In genomic region chr11:99574106-99574505, GRCm38 (mm10) we compare ENCODE assay signal across 9 mouse cellular contexts. TPM values are rescaled to one million over a fixed set of nuclear protein-coding genes. Genes with fewer than 3 reads are reported as not detected.
DNase-seq lines count a peak whose midpoint lies in the region; ATAC-seq and TF ChIP-seq lines count a peak whose summit lies in the region.
"Had no signal": no experiment of that assay in that cellular context is flagged by ENCODE, and none has a peak within 500 bp of the region (broad histone marks: within the 10 kb centered on the region; RNA-seq: fewer than 3 reads in every experiment).

No protein-coding gene starts in this region.

- no peaks in the 10 kb centered on the region for H3K36me3 ChIP-seq in embryonic facial prominence, embryonic 11.5 days (replicated peaks; ENCODE audit: control insufficient read depth, insufficient read depth, low read depth, low read length)
- no peaks in the 10 kb centered on the region for H3K36me3 ChIP-seq in heart, embryonic 12.5 days
- no peaks in the 10 kb centered on the region for H3K36me3 ChIP-seq in kidney, embryonic 16.5 days (ENCODE audit: insufficient read depth, low read length)
- H3K36me3 ChIP-seq in liver, embryonic 14.5 days (replicated peaks; ENCODE audit: control insufficient read depth, insufficient read depth, low read depth): no peaks in the 10 kb centered on the region
- H3K36me3 ChIP-seq in neural tube, embryonic 13.5 days: no peaks in the 10 kb centered on the region

- H3K27me3 ChIP-seq in embryonic facial prominence, embryonic 11.5 days (ENCODE audit: control insufficient read depth, insufficient read depth, low read length): no peaks in the 10 kb centered on the region
- no peaks in the 10 kb centered on the region for H3K27me3 ChIP-seq in heart, embryonic 12.5 days (replicated peaks)
- no peaks in the 10 kb centered on the region for H3K27me3 ChIP-seq in kidney, embryonic 16.5 days (ENCODE audit: insufficient read depth, low read length)
- no peaks in the 10 kb centered on the region for H3K27me3 ChIP-seq in liver, embryonic 14.5 days (ENCODE audit: control insufficient read depth, insufficient read depth, low read length)
- H3K27me3 ChIP-seq in neural tube, embryonic 13.5 days: no peaks in the 10 kb centered on the region

- DNase-seq in 416B (ENCODE audit: low read depth): peak; percentile 61
- peak; percentile 22 for DNase-seq in adrenal gland, adult 8-10 months
- DNase-seq in embryonic facial prominence, embryonic 11.5 days (ENCODE audit: low spot score): peak; percentile 89
- DNase-seq in liver, embryonic 14.5 days (ENCODE audit: low read depth in 3 of 3, low spot score in 3 of 3): peak in 2 of 3 experiments; percentile 3 to 7
- peak; percentile 68 for DNase-seq in testis, postnatal 14 days (ENCODE audit: low spot score)

- peak; percentile 81 for TF ChIP-seq CTCF in liver, embryonic 14.5 days (IDR thresholded peaks at IDR 0.05; ENCODE audit: low read depth)

- H3K4me3 ChIP-seq in embryonic facial prominence, embryonic 11.5 days (ENCODE audit: low read depth, low read length): no peak overlapping the region
- H3K4me3 ChIP-seq in heart, embryonic 12.5 days: no peak overlapping the region
- H3K4me3 ChIP-seq in kidney, embryonic 16.5 days (ENCODE audit: low read length): no peak overlapping the region
- no peak overlapping the region for H3K4me3 ChIP-seq in liver, embryonic 14.5 days (ENCODE audit: insufficient read depth in 1 of 2, low read depth in 2 of 2, low read length in 2 of 2)
- 0 out of 2 replicates have a peak overlapping the region, but pooled peaks have one; percentile 13 for H3K4me3 ChIP-seq in neural tube, embryonic 13.5 days
- H3K4me3 ChIP-seq: erythroblast, embryonic 14.5 days had no signal

- no peaks in the 10 kb centered on the region for H3K4me1 ChIP-seq in embryonic facial prominence, embryonic 11.5 days (ENCODE audit: control insufficient read depth, insufficient read depth, low read length)
- H3K4me1 ChIP-seq in heart, embryonic 12.5 days (replicated peaks): no peaks in the 10 kb centered on the region
- H3K4me1 ChIP-seq in kidney, embryonic 16.5 days (ENCODE audit: insufficient read depth, low read length): 0 out of 2 replicates have a peak, but pooled peaks cover 2% of the 10 kb centered on the region
- no peaks in the 10 kb centered on the region for H3K4me1 ChIP-seq in liver, embryonic 14.5 days (replicated peaks; ENCODE audit: control insufficient read depth in 2 of 2, insufficient read depth in 2 of 2, low read length in 1 of 2)
- no peaks in the 10 kb centered on the region for H3K4me1 ChIP-seq in neural tube, embryonic 13.5 days (replicated peaks)

- no peak overlapping the region for H3K4me2 ChIP-seq in embryonic facial prominence, embryonic 11.5 days (ENCODE audit: low read depth, low read length)
- peak overlapping the region; percentile 52 for H3K4me2 ChIP-seq in heart, embryonic 12.5 days
- peak overlapping the region; percentile 43 for H3K4me2 ChIP-seq in kidney, embryonic 16.5 days (replicated peaks; ENCODE audit: low read depth, low read length)
- H3K4me2 ChIP-seq in liver, embryonic 14.5 days (ENCODE audit: low read depth): no peak overlapping the region
- peak overlapping the region; percentile 50 for H3K4me2 ChIP-seq in neural tube, embryonic 13.5 days

- H3K9me3 ChIP-seq in embryonic facial prominence, embryonic 11.5 days (replicated peaks; ENCODE audit: control insufficient read depth, low read length): no peaks in the 10 kb centered on the region
- no peaks in the 10 kb centered on the region for H3K9me3 ChIP-seq in heart, embryonic 12.5 days (replicated peaks)
- no peaks in the 10 kb centered on the region for H3K9me3 ChIP-seq in kidney, embryonic 16.5 days (ENCODE audit: low read length)
- H3K9me3 ChIP-seq in liver, embryonic 14.5 days (ENCODE audit: control insufficient read depth, low read length): no peaks in the 10 kb centered on the region
- no peaks in the 10 kb centered on the region for H3K9me3 ChIP-seq in neural tube, embryonic 13.5 days

- ATAC-seq in embryonic facial prominence, embryonic 11.5 days (replicated peaks; ENCODE audit: insufficient number of reproducible peaks, low FRiP score, low TSS enrichment, low read depth): peak; percentile 65; the same call in 1 of the 2 replicates
- ATAC-seq in heart, embryonic 12.5 days (ENCODE audit: insufficient number of reproducible peaks, low FRiP score): 0 out of 2 replicates have a peak, but pooled peaks have one; percentile 36
- ATAC-seq in kidney, embryonic 16.5 days (ENCODE audit: low FRiP score, low TSS enrichment): peak; percentile 86
- no peak for ATAC-seq in liver, embryonic 14.5 days (ENCODE audit: insufficient read depth)
- ATAC-seq in neural tube, embryonic 13.5 days (ENCODE audit: low read depth): peak; percentile 77; the same call in 1 of the 2 replicates

- 6% methylated on average over 7 of the region's 7 CpGs for WGBS in embryonic facial prominence, embryonic 11.5 days
- 0% methylated on average over 7 of the region's 7 CpGs for WGBS in heart, embryonic 12.5 days
- under 1% methylated on average over 7 of the region's 7 CpGs for WGBS in kidney, embryonic 16.5 days
- WGBS in liver, embryonic 14.5 days (ENCODE audit: insufficient replicate concordance): 3% methylated on average over 7 of the region's 7 CpGs
- WGBS in neural tube, embryonic 13.5 days: 4% methylated on average over 7 of the region's 7 CpGs

- H3K27ac ChIP-seq in embryonic facial prominence, embryonic 11.5 days (replicated peaks; ENCODE audit: low read depth, low read length): no peak overlapping the region
- H3K27ac ChIP-seq in heart, embryonic 12.5 days (ENCODE audit: poor library complexity, severe bottlenecking): no peak overlapping the region
- no peak overlapping the region for H3K27ac ChIP-seq in kidney, embryonic 16.5 days (ENCODE audit: low read length)
- no peak overlapping the region for H3K27ac ChIP-seq in liver, embryonic 14.5 days
- H3K27ac ChIP-seq in neural tube, embryonic 13.5 days (replicated peaks): no peak overlapping the region

- TF ChIP-seq EP300 in liver, embryonic 14.5 days (IDR thresholded peaks at IDR 0.05; ENCODE audit: low read depth): no peak

- 0 out of 2 replicates have a peak overlapping the region, but pooled peaks have one; percentile 6 for H3K9ac ChIP-seq in embryonic facial prominence, embryonic 11.5 days (replicated peaks; ENCODE audit: low read length)
- 0 out of 2 replicates have a peak overlapping the region, but pooled peaks have one; percentile 24 for H3K9ac ChIP-seq in heart, embryonic 12.5 days
- no peak overlapping the region for H3K9ac ChIP-seq in kidney, embryonic 16.5 days (replicated peaks; ENCODE audit: low read length)
- no peak overlapping the region for H3K9ac ChIP-seq in liver, embryonic 14.5 days (replicated peaks)
- H3K9ac ChIP-seq in neural tube, embryonic 13.5 days: no peak overlapping the region

RNA-seq across cellular contexts. Expression of gene Krtap1-5, which starts 6.7 kb away (rescaled TPM):
- total RNA-seq in adrenal gland, adult 8-10 months (2022): not detected
- polyA plus RNA-seq in embryonic facial prominence, embryonic 11.5 days (2014; fragmentation: Nextera tagmentation; extraction: Ambion mirVana): not detected in 2 replicates
- not detected in 2 replicates for polyA plus RNA-seq in heart, embryonic 12.5 days (2016; fragmentation: Nextera tagmentation; extraction: Ambion mirVana)
- not detected in 2 replicates for polyA plus RNA-seq in kidney, embryonic 16.5 days (2015; fragmentation: Nextera tagmentation; extraction: Ambion mirVana)
- not detected in 2 replicates for polyA plus RNA-seq in liver, embryonic 14.5 days (2012; rRNA removed)
- not detected in 2 replicates for polyA plus RNA-seq in liver, embryonic 14.5 days (2014; fragmentation: Nextera tagmentation; extraction: Ambion mirVana)
- not detected in 2 replicates for polyA plus RNA-seq in neural tube, embryonic 13.5 days (2015; fragmentation: Nextera tagmentation; extraction: Ambion mirVana)
- polyA plus RNA-seq: erythroblast, embryonic 14.5 days had no signal

RNA-seq across cellular contexts. Expression of gene Krtap3-1, which starts 7.7 kb away (rescaled TPM):
- not detected for total RNA-seq in adrenal gland, adult 8-10 months (2022)
- not detected in 2 replicates for polyA plus RNA-seq in embryonic facial prominence, embryonic 11.5 days (2014; fragmentation: Nextera tagmentation; extraction: Ambion mirVana)
- not detected in 2 replicates for polyA plus RNA-seq in heart, embryonic 12.5 days (2016; fragmentation: Nextera tagmentation; extraction: Ambion mirVana)
- polyA plus RNA-seq in kidney, embryonic 16.5 days (2015; fragmentation: Nextera tagmentation; extraction: Ambion mirVana): not detected in 2 replicates
- not detected in 2 replicates for polyA plus RNA-seq in liver, embryonic 14.5 days (2012; rRNA removed)
- polyA plus RNA-seq in liver, embryonic 14.5 days (2014; fragmentation: Nextera tagmentation; extraction: Ambion mirVana): not detected in 2 replicates
- polyA plus RNA-seq in neural tube, embryonic 13.5 days (2015; fragmentation: Nextera tagmentation; extraction: Ambion mirVana): not detected in 2 replicates
- polyA plus RNA-seq: erythroblast, embryonic 14.5 days had no signal

RNA-seq across cellular contexts. Expression of gene Krtap1-4, which starts 9.3 kb away (rescaled TPM):
- total RNA-seq in adrenal gland, adult 8-10 months (2022): not detected
- not detected in 2 replicates for polyA plus RNA-seq in embryonic facial prominence, embryonic 11.5 days (2014; fragmentation: Nextera tagmentation; extraction: Ambion mirVana)
- polyA plus RNA-seq in heart, embryonic 12.5 days (2016; fragmentation: Nextera tagmentation; extraction: Ambion mirVana): not detected in 2 replicates
- not detected in 2 replicates for polyA plus RNA-seq in kidney, embryonic 16.5 days (2015; fragmentation: Nextera tagmentation; extraction: Ambion mirVana)
- polyA plus RNA-seq in liver, embryonic 14.5 days (2012; rRNA removed): not detected in 2 replicates
- polyA plus RNA-seq in liver, embryonic 14.5 days (2014; fragmentation: Nextera tagmentation; extraction: Ambion mirVana): not detected in 2 replicates
- polyA plus RNA-seq in neural tube, embryonic 13.5 days (2015; fragmentation: Nextera tagmentation; extraction: Ambion mirVana): not detected in 2 replicates
- polyA plus RNA-seq: erythroblast, embryonic 14.5 days had no signal

RNA-seq across cellular contexts. Expression of gene Gm11939, which starts 14.8 kb away (rescaled TPM):
- total RNA-seq in adrenal gland, adult 8-10 months (2022): not detected
- not detected in 2 replicates for polyA plus RNA-seq in embryonic facial prominence, embryonic 11.5 days (2014; fragmentation: Nextera tagmentation; extraction: Ambion mirVana)
- not detected in 2 replicates for polyA plus RNA-seq in heart, embryonic 12.5 days (2016; fragmentation: Nextera tagmentation; extraction: Ambion mirVana)
- polyA plus RNA-seq in kidney, embryonic 16.5 days (2015; fragmentation: Nextera tagmentation; extraction: Ambion mirVana): not detected in 2 replicates
- not detected in 2 replicates for polyA plus RNA-seq in liver, embryonic 14.5 days (2012; rRNA removed)
- polyA plus RNA-seq in liver, embryonic 14.5 days (2014; fragmentation: Nextera tagmentation; extraction: Ambion mirVana): not detected in 2 replicates
- polyA plus RNA-seq in neural tube, embryonic 13.5 days (2015; fragmentation: Nextera tagmentation; extraction: Ambion mirVana): not detected in 2 replicates
- polyA plus RNA-seq: erythroblast, embryonic 14.5 days had no signal

RNA-seq across cellular contexts. Expression of gene Krtap1-3, which starts 17.0 kb away (rescaled TPM):
- not detected for total RNA-seq in adrenal gland, adult 8-10 months (2022)
- polyA plus RNA-seq in embryonic facial prominence, embryonic 11.5 days (2014; fragmentation: Nextera tagmentation; extraction: Ambion mirVana): not detected in 2 replicates
- polyA plus RNA-seq in heart, embryonic 12.5 days (2016; fragmentation: Nextera tagmentation; extraction: Ambion mirVana): not detected in 2 replicates
- polyA plus RNA-seq in kidney, embryonic 16.5 days (2015; fragmentation: Nextera tagmentation; extraction: Ambion mirVana): not detected in 2 replicates
- not detected in 2 replicates for polyA plus RNA-seq in liver, embryonic 14.5 days (2012; rRNA removed)
- not detected in 2 replicates for polyA plus RNA-seq in liver, embryonic 14.5 days (2014; fragmentation: Nextera tagmentation; extraction: Ambion mirVana)
- not detected in 2 replicates for polyA plus RNA-seq in neural tube, embryonic 13.5 days (2015; fragmentation: Nextera tagmentation; extraction: Ambion mirVana)
- polyA plus RNA-seq: erythroblast, embryonic 14.5 days had no signal

Comparison
In these comparisons a context has a peak if more than half of its experiments do, and no peak if none do; other contexts are left out.
1. DNase-seq: peak in every context shown above with its lines; median percentile 89 in embryonic facial prominence, embryonic 11.5 days; 68 in testis, postnatal 14 days; 61 in 416B; 22 in adrenal gland, adult 8-10 months; 5 in liver, embryonic 14.5 days.
2. H3K4me2 ChIP-seq: peak in heart, embryonic 12.5 days (single experiment), kidney, embryonic 16.5 days (single experiment) and neural tube, embryonic 13.5 days (single experiment); none in embryonic facial prominence, embryonic 11.5 days (single experiment) and liver, embryonic 14.5 days (single experiment).
3. H3K9ac ChIP-seq: peak in embryonic facial prominence, embryonic 11.5 days (single experiment) and heart, embryonic 12.5 days (single experiment); none in kidney, embryonic 16.5 days (single experiment), liver, embryonic 14.5 days (single experiment) and neural tube, embryonic 13.5 days (single experiment).